Mouse (Mus musculus): ENCODE data around the gene Tulp4. TPM values are rescaled to one million over a fixed set of nuclear protein-coding genes. Genes with fewer than 3 reads are reported as not detected.
"Not testable (repeated sequence)": the region's sequence is repeated elsewhere in the genome, so short reads cannot be mapped to it uniquely, and the experiment has no call there.

Tulp4 gene
- total and polyA plus RNA-seq, 2 experiments from 2014 or later, result 91.9 to 218 TPM

GRCm38 (mm10) chr17:6289045-6289444 lies 182.8 kb downstream of the Tulp4 start:
- not testable (repeated sequence) for H3K4me1 ChIP-seq (ENCODE audit: insufficient read depth, low read length); H3K4me3 ChIP-seq (ENCODE audit: low read length); H3K9me3 ChIP-seq (ENCODE audit: low read length); H3K27ac ChIP-seq; H3K36me3 ChIP-seq (ENCODE audit: insufficient read depth, low read length); DNase-seq (ENCODE audit: low spot score); ATAC-seq; H3K4me2 ChIP-seq (ENCODE audit: low read depth, low read length); H3K27me3 ChIP-seq (ENCODE audit: insufficient read depth, low read length); H3K9ac ChIP-seq (replicated peaks; ENCODE audit: low read length)
- WGBS, result 96% methylated on average over 9 of the region's 12 CpGs

GRCm38 (mm10) chr17:6293882-6294281 lies 187.6 kb downstream of the Tulp4 start:
- H3K4me3 ChIP-seq (ENCODE audit: low read length); ATAC-seq; H3K4me1 ChIP-seq (ENCODE audit: insufficient read depth, low read length); H3K27me3 ChIP-seq (ENCODE audit: insufficient read depth, low read length); H3K9me3 ChIP-seq (ENCODE audit: low read length); H3K9ac ChIP-seq (replicated peaks; ENCODE audit: low read length); H3K27ac ChIP-seq; DNase-seq (ENCODE audit: low spot score); H3K36me3 ChIP-seq (ENCODE audit: insufficient read depth, low read length); H3K4me2 ChIP-seq (ENCODE audit: low read depth, low read length): not testable (repeated sequence)
- no CpG with 5 or more reads among the region's 5 CpGs for WGBS

GRCm38 (mm10) chr17:6297060-6297795 lies 191.0 kb downstream of the Tulp4 start:
- H3K4me2 ChIP-seq (ENCODE audit: low read depth, low read length); H3K9ac ChIP-seq (replicated peaks; ENCODE audit: low read length); DNase-seq (ENCODE audit: low spot score); H3K4me3 ChIP-seq (ENCODE audit: low read length); H3K36me3 ChIP-seq (ENCODE audit: insufficient read depth, low read length); H3K27me3 ChIP-seq (ENCODE audit: insufficient read depth, low read length); ATAC-seq; H3K27ac ChIP-seq; H3K4me1 ChIP-seq (ENCODE audit: insufficient read depth, low read length); H3K9me3 ChIP-seq (ENCODE audit: low read length): not testable (repeated sequence)
- whole genome bisulfite sequencing, result 82% methylated on average over 9 of the region's 15 CpGs

GRCm38 (mm10) chr17:6300190-6300863 lies 194.1 kb downstream of the Tulp4 start:
- H3K4me1 ChIP-seq (ENCODE audit: insufficient read depth, low read length); H3K4me3 ChIP-seq (ENCODE audit: low read length); H3K36me3 ChIP-seq (ENCODE audit: insufficient read depth, low read length); H3K9ac ChIP-seq (replicated peaks; ENCODE audit: low read length); H3K27me3 ChIP-seq (ENCODE audit: insufficient read depth, low read length); H3K27ac ChIP-seq; DNase-seq (ENCODE audit: low spot score); H3K4me2 ChIP-seq (ENCODE audit: low read depth, low read length); H3K9me3 ChIP-seq (ENCODE audit: low read length): not testable (repeated sequence)
- WGBS, result 68% methylated on average over 6 of the region's 12 CpGs
- ATAC-seq, result 0 out of 2 replicates have a peak, but pooled peaks have one; percentile 2

Small RNAs within 50 kb of the gene (microRNA-seq; reads per million reads assigned to microRNA genes)
- 0 reads per million in 2 experiments for gene Gm22774

Other genes starting within 250 kb of the Tulp4 start
- 4.8 and 6.9 TPM in 2 replicates for gene Synj2, start 165.2 kb upstream of the Tulp4 start, total RNA-seq (2014; rRNA removed)
- gene Synj2, start 165.2 kb upstream of the Tulp4 start, polyA plus RNA-seq (2015; fragmentation: Nextera tagmentation; extraction: Ambion mirVana), result 2.1 and 2.9 TPM in 2 replicates
- gene Serac1, start 26.7 kb upstream of the Tulp4 start, total RNA-seq (2014; rRNA removed), result 11.5 and 15.6 TPM in 2 replicates
- gene Serac1, start 26.7 kb upstream of the Tulp4 start, polyA plus RNA-seq (2015; fragmentation: Nextera tagmentation; extraction: Ambion mirVana), result 6.0 and 6.2 TPM in 2 replicates
- 40.1 and 44.1 TPM in 2 replicates for gene Gtf2h5, start 26.7 kb upstream of the Tulp4 start, total RNA-seq (2014; rRNA removed)
- 241 and 256 TPM in 2 replicates for gene Gtf2h5, start 26.7 kb upstream of the Tulp4 start, polyA plus RNA-seq (2015; fragmentation: Nextera tagmentation; extraction: Ambion mirVana)
- 71.5 and 75.2 TPM in 2 replicates for gene Tmem181a, start 150.4 kb downstream of the Tulp4 start, total RNA-seq (2014; rRNA removed)
- 58.7 and 59.1 TPM in 2 replicates for gene Tmem181a, start 150.4 kb downstream of the Tulp4 start, polyA plus RNA-seq (2015; fragmentation: Nextera tagmentation; extraction: Ambion mirVana)
- 23.2 and 28.8 TPM in 2 replicates for gene Dynlt1a, start 211.1 kb downstream of the Tulp4 start, total RNA-seq (2014; rRNA removed)
- gene Dynlt1a, start 211.1 kb downstream of the Tulp4 start, polyA plus RNA-seq (2015; fragmentation: Nextera tagmentation; extraction: Ambion mirVana), result 40.4 and 42.6 TPM in 2 replicates

Data from hindbrain, postnatal 0 days (tissue).